7 mouse cellular contexts compared by ENCODE assay signal in the genomic region with DNA sequence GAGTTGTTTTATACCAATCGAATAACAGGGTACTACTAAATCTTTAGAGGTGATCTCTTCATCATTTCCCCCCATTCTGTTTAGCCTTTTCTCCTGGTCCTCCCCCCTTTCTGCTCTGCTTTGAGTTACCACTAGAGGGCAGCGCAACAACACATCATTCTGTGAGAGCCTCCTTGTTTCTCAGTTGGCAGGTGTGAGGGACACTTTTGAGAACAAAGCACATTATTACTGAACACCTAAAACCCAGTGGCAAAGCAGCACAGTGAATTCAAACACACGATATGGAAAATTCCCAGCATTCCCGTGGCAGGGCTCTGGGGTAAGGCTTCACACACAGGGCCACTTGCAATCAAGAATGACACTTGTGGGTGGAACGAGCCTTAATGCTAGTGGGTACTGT.
DNase-seq lines count a peak whose midpoint lies in the region; ATAC-seq and TF ChIP-seq lines count a peak whose summit lies in the region.

No protein-coding gene starts in this region.

- no peaks in the 10 kb centered on the region for H3K9me3 ChIP-seq in lung, postnatal 0 days (ENCODE audit: low read length)

- no peaks in the 10 kb centered on the region for H3K27me3 ChIP-seq in Patski
- no peaks in the 10 kb centered on the region for H3K27me3 ChIP-seq in lung, postnatal 0 days (replicated peaks; ENCODE audit: insufficient read depth, low read length)

- no peak overlapping the region for H3K4me3 ChIP-seq in lung, postnatal 0 days (ENCODE audit: low read depth, low read length)

- in situ Hi-C loops in Patski (cut with MboI; ENCODE audit: low pct_unique_long_range_greater_than_20kb) = loop anchor here (10.0 kb wide), 3 partner anchors 393 to 1303 kb away; no protein-coding TSS in a partner anchor

- CTCF ChIA-PET in Patski (lab: Charles Lee) = interaction anchor here (0.6 to 1.6 kb wide), 7 partner anchors 10 to 1152 kb away, joined by 3 read pairs; no protein-coding TSS in a partner anchor

- POLR2A ChIA-PET in Patski (lab: Charles Lee) = interaction anchor here (0.7 kb wide), 2 partner anchors 78 to 170 kb away, joined by 4 to 5 read pairs; no protein-coding TSS in a partner anchor

- ATAC-seq in Patski = no peak
- peak; percentile 33; the same call in 1 of the 2 replicates for ATAC-seq in lung, postnatal 0 days

- H3K4me2 ChIP-seq in lung, postnatal 0 days (replicated peaks; ENCODE audit: low read depth, low read length) = no peak overlapping the region

- TF ChIP-seq CTCF in Patski (IDR thresholded peaks at IDR 0.05) = peak; percentile 91
- peak; percentile 91 for TF ChIP-seq CTCF in lung, postnatal 0 days (IDR thresholded peaks at IDR 0.05)

- H3K4me1 ChIP-seq in lung, postnatal 0 days (ENCODE audit: insufficient read depth, low read depth, low read length) = no peaks in the 10 kb centered on the region

- no peak overlapping the region for H3K27ac ChIP-seq in lung, postnatal 0 days (ENCODE audit: low read length)

- peak; percentile 27 for DNase-seq in CD4-positive helper T cell, adult 2 months (ENCODE audit: low read depth, low spot score)
- no peak for DNase-seq in Patski (ENCODE audit: low read depth, low spot score)
- DNase-seq in cerebellum, postnatal 25 days = peak; percentile 64 to 78
- peak; percentile 22 to 53 for DNase-seq in heart, adult 9 months (ENCODE audit: low spot score in 2 of 2)
- peak; percentile 50 to 75 for DNase-seq in kidney, postnatal 36 days
- DNase-seq in lung, postnatal 0 days (ENCODE audit: low spot score) = peak; percentile 68
- peak; percentile 73 to 75 for DNase-seq in right cerebral cortex, adult 2 months (ENCODE audit: low spot score in 2 of 2)

- 37% methylated on average over 5 of the region's 5 CpGs for WGBS in lung, postnatal 0 days

- no peak overlapping the region for H3K9ac ChIP-seq in lung, postnatal 0 days (replicated peaks; ENCODE audit: low read depth)

- no peak for TF ChIP-seq EP300 in lung, postnatal 0 days (IDR thresholded peaks at IDR 0.05)

- H3K36me3 ChIP-seq in lung, postnatal 0 days (ENCODE audit: insufficient read depth, low read length) = no peaks in the 10 kb centered on the region
